Mouse (Mus musculus) testis, postnatal 14 days (tissue): ENCODE results near the gene Srl.
"Not testable (repeated sequence)": the region's sequence is repeated elsewhere in the genome, so short reads cannot be mapped to it uniquely, and the experiment has no call there.

Experiments used
- DNase-seq: peaks from one replicate; pipeline ENCODE4 v3.0.0; 2021; ENCODE audit warnings: low spot score

The Srl gene

GRCm38 (mm10) chr16:4552829-4553550, 11.4 kb upstream of the Srl start:
- DNase-seq: no peak

- no peak for DNase-seq
Measured at GRCm38 (mm10) chr16:4551885-4552284, 10.3 kb upstream of the Srl start.

GRCm38 (mm10) chr16:4551056-4551455, 9.4 kb upstream of the Srl start:
- DNase-seq: peak; percentile 47

GRCm38 (mm10) chr16:4548953-4549688, 7.5 kb upstream of the Srl start:
- DNase-seq: peak; percentile 51

- DNase-seq: no peak
Measured at GRCm38 (mm10) chr16:4547611-4548010, 6.0 kb upstream of the Srl start.

GRCm38 (mm10) chr16:4546838-4547237, 5.2 kb upstream of the Srl start:
- DNase-seq: no peak

GRCm38 (mm10) chr16:4544845-4545244, 3.2 kb upstream of the Srl start:
- DNase-seq: no peak

- no peak for DNase-seq
Measured at GRCm38 (mm10) chr16:4543266-4543665, 1.6 kb upstream of the Srl start.

- DNase-seq: no peak
Measured at GRCm38 (mm10) chr16:4542236-4542774, 689 bp upstream of the Srl start.

- no peak for DNase-seq
Measured at GRCm38 (mm10) chr16:4541033-4541432, 583 bp downstream of the Srl start.

- no peak for DNase-seq
Measured at GRCm38 (mm10) chr16:4540064-4540775, 1.4 kb downstream of the Srl start.

- DNase-seq: no peak
Measured at GRCm38 (mm10) chr16:4539521-4539920, 2.1 kb downstream of the Srl start.

- DNase-seq: no peak
Measured at GRCm38 (mm10) chr16:4537616-4538358, 3.8 kb downstream of the Srl start.

GRCm38 (mm10) chr16:4527373-4527772, 14.2 kb downstream of the Srl start:
- not testable (repeated sequence) for DNase-seq

GRCm38 (mm10) chr16:4523313-4524004, 18.2 kb downstream of the Srl start:
- DNase-seq: no peak

GRCm38 (mm10) chr16:4522879-4523278, 18.7 kb downstream of the Srl start:
- no peak for DNase-seq

- no peak for DNase-seq
Measured at GRCm38 (mm10) chr16:4521735-4522530, 19.7 kb downstream of the Srl start.

- DNase-seq: no peak
Measured at GRCm38 (mm10) chr16:4521074-4521667, 20.4 kb downstream of the Srl start.

- DNase-seq: no peak
Measured at GRCm38 (mm10) chr16:4520673-4521072, 20.9 kb downstream of the Srl start.

GRCm38 (mm10) chr16:4519825-4520224, 21.8 kb downstream of the Srl start:
- DNase-seq: no peak
